Mouse (Mus musculus): ENCODE data around the gene Slc2a4. TPM values are rescaled to one million over a fixed set of nuclear protein-coding genes. Genes with fewer than 3 reads are reported as not detected.
"Not testable (repeated sequence)": the region's sequence is repeated elsewhere in the genome, so short reads cannot be mapped to it uniquely, and the experiment has no call there.

Slc2a4 gene
- total RNA-seq, 2 experiments from 2014 or later: 3.4 to 3.5 TPM

DNA sequence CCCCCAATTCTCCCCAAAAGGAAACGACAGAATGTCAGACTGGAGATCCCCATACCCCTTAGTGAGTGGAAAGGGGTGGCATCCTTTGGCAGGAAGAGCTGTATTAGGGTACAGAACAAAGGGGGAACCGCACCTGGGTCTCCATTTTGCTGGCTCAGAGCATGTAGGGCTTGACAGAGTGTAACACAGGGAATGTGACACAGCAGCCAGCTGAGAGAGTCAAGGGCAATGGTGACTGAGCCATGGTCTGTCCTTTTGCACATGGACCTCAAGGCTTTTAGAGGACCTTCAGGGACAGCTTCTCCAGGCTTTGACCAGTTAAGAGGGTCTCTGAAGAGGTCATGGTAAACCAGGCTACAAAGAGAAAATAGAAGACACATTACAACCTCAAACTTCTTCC lies 26.9 kb upstream of the Slc2a4 start:
- DNase-seq (ENCODE audit: low spot score in 2 of 2): no peak

- DNase-seq (ENCODE audit: low spot score in 2 of 2): no peak
Observed at GRCm38 (mm10) chr11:69970775-69971174, 22.8 kb upstream of the Slc2a4 start.

- no peak for DNase-seq (ENCODE audit: low spot score in 2 of 2)
Observed at GRCm38 (mm10) chr11:69970222-69970621, 22.2 kb upstream of the Slc2a4 start.

DNA sequence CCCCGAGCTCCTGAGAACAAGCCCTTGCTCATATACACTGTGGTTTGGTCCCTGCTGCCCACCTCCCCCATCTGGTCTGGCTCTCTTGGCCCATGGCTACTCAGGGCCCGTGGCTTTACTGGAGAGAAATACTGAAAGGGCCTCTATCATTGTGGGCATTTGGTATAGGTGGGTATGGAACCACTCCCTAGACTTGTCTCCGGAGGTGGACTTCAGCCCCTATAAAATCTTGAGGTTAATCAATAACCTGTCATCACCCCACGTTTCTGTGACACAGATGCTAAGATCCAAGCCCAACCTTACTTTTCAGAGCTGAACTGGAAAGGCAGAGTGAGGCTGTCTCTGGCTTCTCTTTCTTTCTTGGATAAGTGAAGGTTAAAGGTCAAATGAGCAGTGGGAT lies 20.8 kb upstream of the Slc2a4 start:
- DNase-seq (ENCODE audit: low spot score in 2 of 2): no peak

DNA sequence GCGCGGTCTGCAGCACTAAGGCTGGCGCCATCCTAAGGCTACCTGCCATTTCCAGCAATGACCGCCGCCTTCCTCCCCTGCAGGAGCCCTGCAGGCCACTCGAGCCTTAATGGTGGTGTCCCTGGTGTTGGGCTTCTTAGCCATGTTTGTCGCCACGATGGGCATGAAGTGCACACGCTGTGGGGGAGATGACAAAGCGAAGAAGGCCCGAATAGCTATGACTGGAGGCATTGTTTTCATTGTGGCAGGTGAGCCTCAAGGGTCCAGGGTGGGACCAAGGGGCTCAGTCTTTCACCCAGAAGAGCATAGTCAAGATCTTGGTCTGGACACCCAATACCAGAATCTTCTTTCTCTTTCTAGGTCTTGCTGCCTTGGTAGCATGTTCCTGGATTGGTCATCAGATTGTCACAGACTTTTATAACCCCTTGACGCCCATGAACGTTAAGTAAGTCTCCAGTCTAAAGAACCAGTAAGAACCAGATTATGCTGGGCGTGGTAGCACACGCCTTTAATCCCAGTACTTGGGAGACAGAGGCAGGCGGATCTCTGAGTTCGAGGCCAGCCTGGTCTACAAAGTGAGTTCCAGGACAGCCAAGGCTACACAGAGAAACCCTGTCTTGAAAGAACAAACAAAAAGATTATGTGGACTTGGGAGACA lies 19.0 kb upstream of the Slc2a4 start:
- no peak for DNase-seq (ENCODE audit: low spot score in 2 of 2)

DNA sequence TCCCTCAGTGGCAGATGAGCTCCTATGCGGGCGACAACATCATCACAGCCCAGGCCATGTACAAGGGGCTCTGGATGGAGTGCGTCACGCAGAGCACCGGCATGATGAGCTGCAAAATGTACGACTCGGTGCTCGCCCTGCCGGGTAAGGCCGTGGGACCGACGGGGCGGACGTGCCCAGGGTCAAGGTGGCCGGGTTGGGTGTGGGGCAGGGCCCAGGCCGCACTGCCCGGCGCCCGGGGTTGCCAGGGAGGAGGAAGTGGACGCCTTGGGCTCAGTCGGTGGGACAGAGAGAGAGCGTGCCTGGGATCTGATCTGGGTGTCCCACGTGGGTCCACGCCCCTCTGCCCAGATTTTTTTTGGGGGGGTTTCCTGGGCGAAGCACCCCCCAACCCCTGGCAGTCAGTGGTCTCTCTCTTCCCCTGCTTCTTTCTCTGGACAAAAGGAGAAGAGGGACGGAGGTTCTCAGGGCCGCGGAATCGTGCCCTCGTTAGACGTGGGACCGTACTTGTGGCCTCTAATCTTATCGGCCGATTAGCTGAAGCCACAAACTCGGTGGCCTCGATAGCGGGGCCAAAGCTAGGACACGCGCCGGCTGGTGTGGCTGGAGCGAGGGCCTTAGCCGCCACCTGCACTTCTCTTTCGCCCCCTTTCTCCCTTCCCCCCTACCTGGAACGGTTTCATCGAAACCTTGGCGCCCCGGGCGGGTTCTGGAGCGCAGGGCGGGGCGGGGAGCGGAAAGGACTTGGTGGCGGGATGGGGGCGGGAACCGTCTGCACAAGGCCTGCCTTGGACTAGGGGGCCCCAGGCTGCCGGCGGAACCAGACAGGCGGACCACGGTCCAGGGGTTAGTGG lies 18.2 kb upstream of the Slc2a4 start:
- no peak for DNase-seq (ENCODE audit: low spot score in 2 of 2)

- no peak for DNase-seq (ENCODE audit: low spot score in 2 of 2)
Observed at GRCm38 (mm10) chr11:69965271-69966005, 17.4 kb upstream of the Slc2a4 start.

DNA sequence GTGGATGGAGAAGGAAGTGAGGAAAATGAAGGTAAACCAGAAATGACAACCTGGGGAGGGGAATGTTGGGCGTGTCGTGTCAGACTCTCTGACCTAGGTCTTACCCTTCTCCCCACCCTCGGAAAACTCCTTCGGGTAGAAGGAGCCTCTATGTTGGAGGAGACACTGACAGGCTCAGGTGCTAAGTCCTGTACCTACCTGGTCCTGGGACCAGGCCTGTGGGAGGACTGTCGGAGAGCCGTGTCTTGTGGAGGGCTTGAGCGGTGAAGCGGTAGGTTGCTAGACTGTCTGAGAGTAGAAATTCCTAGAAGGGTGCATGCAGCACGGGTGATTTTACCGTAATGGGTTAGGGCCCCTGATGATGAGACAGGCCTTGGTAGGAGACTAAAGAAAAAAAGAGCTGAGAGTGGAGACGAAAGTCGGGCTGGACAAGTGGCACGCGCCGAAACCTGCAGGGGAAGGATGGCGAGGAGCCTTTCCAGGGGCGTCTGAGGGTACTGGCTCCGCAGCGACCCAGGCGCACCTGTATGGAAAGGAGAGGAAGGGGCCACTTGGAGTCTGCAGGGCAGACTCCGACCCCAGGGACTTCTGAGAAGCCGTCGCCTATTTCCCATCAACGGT lies 16.8 kb upstream of the Slc2a4 start, which contains the start of gene Cldn7:
TSS of gene Cldn7 (plus strand) at position 130 of the 621 bp plus-strand sequence.
- DNase-seq (ENCODE audit: low spot score in 2 of 2): no peak

DNA sequence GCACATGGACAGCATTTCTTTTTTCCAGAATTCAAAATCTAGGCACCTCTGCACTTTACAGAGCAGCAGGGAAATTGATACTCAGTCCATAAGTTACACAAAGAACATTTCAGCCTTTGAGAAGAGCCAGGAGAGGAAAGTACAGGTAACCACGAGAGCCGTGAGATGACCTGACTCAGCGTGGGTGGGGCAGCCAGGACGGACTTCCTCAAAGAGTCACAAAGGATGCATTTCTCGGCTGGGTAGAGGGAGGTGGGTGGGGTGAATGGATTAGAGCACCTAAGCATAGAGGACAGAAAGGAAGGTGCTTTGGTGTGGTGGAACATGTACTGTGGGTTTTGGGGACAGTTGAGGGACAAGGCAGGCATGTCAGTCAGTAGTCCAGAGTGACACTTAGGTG lies 13.9 kb upstream of the Slc2a4 start:
- DNase-seq (ENCODE audit: low spot score in 2 of 2): no peak

GRCm38 (mm10) chr11:69960616-69961015 lies 12.6 kb upstream of the Slc2a4 start:
- DNase-seq (ENCODE audit: low spot score in 2 of 2): no peak

GRCm38 (mm10) chr11:69956218-69956617 lies 8.2 kb upstream of the Slc2a4 start:
- DNase-seq (ENCODE audit: low spot score in 2 of 2): no peak

GRCm38 (mm10) chr11:69955618-69956017 lies 7.6 kb upstream of the Slc2a4 start:
- DNase-seq (ENCODE audit: low spot score in 2 of 2): not testable (repeated sequence)

- no peak for DNase-seq (ENCODE audit: low spot score in 2 of 2)
Observed at GRCm38 (mm10) chr11:69953267-69953915, 5.4 kb upstream of the Slc2a4 start.

DNA sequence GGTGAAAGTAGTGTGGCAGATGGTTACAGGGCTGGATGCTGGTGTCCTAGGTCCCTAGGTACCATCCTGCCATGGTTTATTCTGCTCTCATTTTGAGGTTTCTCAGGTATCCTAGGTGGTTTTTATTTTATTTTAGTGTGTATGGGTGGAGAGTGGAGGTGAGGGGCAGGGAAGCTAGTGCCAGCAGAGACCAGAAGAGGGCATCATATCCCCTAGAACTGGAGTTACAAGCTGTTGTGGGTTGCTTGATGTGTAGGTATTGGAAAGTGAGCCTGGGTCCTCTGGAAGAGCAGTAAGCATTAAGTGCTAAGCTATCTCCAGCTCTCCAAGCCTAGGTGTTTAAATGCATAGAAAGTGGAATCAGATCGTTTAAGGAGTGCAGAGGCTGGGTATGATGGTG lies 4.3 kb upstream of the Slc2a4 start:
- DNase-seq (ENCODE audit: low spot score in 2 of 2): no peak

DNA sequence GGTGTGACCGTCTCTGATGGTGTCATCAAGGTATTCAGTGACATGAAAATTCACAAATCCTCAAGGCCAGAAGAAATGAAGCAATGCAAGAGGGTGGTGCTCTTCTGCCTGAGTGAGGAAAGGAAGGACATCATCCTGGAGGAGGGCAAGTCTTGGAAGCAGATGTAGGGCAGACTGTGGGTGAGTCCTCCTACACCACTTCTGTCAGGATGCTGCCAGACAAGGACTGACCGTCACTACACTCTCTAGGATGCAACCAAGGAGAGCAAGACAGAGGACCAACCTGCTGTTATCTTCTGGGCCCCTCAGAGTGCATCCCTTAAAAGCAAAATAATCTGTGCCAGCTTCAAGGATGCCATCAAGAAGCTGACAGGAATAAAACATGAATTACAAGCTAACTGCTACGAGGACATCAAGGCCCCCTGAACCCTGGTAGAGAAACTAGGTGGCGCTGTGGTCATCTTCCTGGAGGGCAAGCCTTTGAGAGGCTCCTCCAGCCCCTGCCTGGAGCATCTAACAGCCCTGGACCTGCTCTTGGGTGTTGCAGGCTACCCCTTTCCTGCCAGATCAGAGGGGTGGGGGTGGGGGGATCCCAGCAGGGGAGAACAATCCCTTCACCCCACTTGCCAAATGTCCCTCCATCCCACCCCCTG lies 2.9 kb upstream of the Slc2a4 start:
- no peak for DNase-seq (ENCODE audit: low spot score in 2 of 2)

GRCm38 (mm10) chr11:69948763-69949150 lies 769 bp upstream of the Slc2a4 start:
- peak; percentile 34 to 80 for DNase-seq (ENCODE audit: low spot score in 2 of 2)

DNA sequence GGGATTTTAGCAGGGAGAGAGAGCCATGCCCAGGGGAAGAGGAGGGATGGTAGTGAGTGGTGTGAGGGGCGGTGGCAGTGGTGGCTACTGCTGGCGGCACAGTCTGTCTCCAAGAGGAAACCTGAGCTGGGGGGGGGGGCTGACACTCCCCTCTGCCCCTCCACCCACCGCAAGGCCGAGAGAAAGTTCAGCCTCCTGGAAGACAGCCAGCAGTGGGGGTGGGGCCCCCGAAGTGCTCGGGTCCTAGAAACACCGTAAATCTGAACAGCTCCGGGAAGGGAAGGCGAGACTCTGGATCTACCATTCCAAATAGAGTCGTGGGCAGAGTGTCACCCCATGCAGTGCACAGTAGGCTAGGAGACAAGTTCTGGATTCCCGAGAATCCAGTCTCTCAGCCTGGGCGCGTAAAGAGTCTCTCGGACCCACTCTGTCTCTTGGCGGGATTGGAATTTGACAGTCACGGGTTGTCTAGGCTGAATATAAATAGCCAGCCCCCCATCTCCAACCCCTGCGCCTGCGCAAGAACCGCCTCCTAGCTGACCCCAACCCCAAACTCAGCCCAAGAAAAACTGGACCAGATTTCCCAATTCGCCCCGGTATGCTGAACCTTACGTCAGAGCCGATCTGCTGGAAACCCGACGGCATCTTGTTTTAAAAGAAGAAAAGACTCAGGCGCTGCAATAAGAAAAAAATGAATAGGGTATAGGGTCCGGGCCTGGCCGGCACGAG lies 487 bp downstream of the Slc2a4 start:
- no peak for DNase-seq (ENCODE audit: low spot score in 2 of 2)

DNA sequence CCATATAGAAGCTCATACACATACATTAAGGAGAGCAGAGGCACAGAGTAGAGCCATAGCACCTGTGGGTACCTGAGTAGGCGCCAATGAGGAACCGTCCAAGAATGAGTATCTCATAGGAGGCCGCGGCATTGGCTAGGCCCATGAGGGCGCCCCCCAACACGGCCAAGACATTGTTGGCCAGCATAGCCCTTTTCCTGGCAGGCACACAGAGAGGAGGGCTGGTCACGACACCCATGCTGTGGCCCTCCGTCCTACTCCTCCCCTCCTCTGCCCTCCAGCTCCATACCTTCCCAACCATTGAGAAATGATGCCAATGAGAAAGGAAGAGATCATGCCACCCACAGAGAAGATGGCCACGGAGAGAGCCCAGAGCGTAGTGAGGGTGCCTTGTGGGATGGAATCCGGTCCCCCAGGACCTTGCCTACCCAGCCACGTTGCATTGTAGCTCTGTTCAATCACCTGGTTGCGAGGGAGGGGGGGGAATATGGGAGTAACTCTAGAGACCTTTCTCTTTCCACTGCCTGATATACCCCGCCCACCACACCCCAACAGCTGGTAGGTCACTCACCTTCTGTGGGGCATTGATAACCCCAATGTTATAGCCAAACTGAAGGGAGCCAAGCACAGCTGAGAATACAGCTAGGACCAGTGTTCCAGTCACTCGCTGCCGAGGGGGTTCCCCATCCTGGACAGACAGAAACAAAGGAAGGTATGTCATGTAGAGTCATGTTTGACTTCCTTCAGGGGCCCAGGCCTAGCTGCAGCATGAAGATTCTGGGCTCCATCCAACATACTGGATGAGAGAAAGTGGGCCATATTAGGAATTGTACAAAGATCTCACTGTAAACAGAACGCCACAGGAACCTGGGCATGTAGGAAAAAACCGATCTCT lies 1.7 kb downstream of the Slc2a4 start:
- no peak for DNase-seq (ENCODE audit: low spot score in 2 of 2)

DNA sequence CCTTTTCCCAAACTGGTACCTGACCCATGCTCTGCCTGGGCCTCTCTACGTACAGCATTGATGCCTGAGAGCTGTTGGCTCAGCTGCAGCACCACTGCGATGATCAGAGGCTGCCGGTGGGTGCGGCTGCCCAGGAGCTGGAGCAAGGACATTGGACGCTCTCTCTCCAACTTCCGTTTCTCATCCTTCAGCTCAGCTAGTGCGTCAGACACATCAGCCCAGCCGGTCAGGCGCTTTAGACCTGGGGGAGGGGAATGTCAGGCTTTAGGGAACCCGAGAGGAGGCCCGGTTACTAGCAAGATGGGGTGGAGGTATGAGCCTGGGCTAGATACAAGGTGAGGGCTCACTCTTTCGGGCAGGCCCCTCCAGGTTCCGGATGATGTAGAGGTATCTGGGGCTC lies 2.8 kb downstream of the Slc2a4 start:
- DNase-seq (ENCODE audit: low spot score in 2 of 2): no peak
